14 mouse cellular contexts compared by ENCODE assay signal in the genomic region with DNA sequence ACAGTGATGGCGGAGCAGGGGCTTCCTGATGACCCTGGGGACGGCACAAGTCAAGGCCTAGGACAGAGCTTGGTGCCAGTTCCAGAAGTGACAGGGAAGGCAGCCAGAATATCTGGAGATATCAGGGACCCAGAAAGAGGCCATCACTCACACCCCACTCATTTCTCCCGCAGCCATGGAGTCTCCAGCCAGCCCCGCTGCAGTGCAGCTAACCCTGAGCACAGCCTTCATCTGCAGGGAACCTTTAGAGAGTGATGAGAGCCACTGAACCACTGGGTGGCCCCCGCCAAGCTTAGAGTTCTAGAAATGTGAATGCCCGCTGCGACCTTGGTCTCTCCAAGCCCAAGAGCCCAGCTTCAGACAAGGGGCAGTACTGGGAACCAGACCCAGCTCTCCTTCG. TPM values are rescaled to one million over a fixed set of nuclear protein-coding genes. Genes with fewer than 3 reads are reported as not detected.
DNase-seq lines count a peak whose midpoint lies in the region; ATAC-seq and TF ChIP-seq lines count a peak whose summit lies in the region.
"Had no signal": no experiment of that assay in that cellular context is flagged by ENCODE, and none has a peak within 500 bp of the region (broad histone marks: within the 10 kb centered on the region; RNA-seq: fewer than 3 reads in every experiment).

No protein-coding gene starts in this region.

- peaks cover 89% of the 10 kb centered on the region for H3K4me1 ChIP-seq in forebrain, embryonic 10.5 days
- H3K4me1 ChIP-seq in forebrain, embryonic 15.5 days, result peaks cover 31% of the 10 kb centered on the region
- H3K4me1 ChIP-seq in hindbrain, embryonic 10.5 days (replicated peaks), result peaks cover 93% of the 10 kb centered on the region
- peaks cover 33% of the 10 kb centered on the region for H3K4me1 ChIP-seq in hindbrain, embryonic 11.5 days (replicated peaks; ENCODE audit: control insufficient read depth, insufficient read depth, low read length)
- peaks cover 24% of the 10 kb centered on the region for H3K4me1 ChIP-seq in lung, postnatal 0 days (ENCODE audit: insufficient read depth, low read depth, low read length)
- H3K4me1 ChIP-seq in midbrain, embryonic 15.5 days, result peaks cover 57% of the 10 kb centered on the region

- no peaks in the 10 kb centered on the region for H3K9me3 ChIP-seq in forebrain, embryonic 10.5 days
- no peaks in the 10 kb centered on the region for H3K9me3 ChIP-seq in forebrain, embryonic 15.5 days
- H3K9me3 ChIP-seq in hindbrain, embryonic 10.5 days, result no peaks in the 10 kb centered on the region
- H3K9me3 ChIP-seq in hindbrain, embryonic 11.5 days (ENCODE audit: control insufficient read depth, low read length), result no peaks in the 10 kb centered on the region
- H3K9me3 ChIP-seq in lung, postnatal 0 days (ENCODE audit: low read length), result no peaks in the 10 kb centered on the region
- H3K9me3 ChIP-seq in midbrain, embryonic 15.5 days, result no peaks in the 10 kb centered on the region

- H3K36me3 ChIP-seq in forebrain, embryonic 10.5 days (replicated peaks), result peaks cover 16% of the 10 kb centered on the region
- H3K36me3 ChIP-seq in forebrain, embryonic 15.5 days, result no peaks in the 10 kb centered on the region
- H3K36me3 ChIP-seq in hindbrain, embryonic 10.5 days, result peaks cover 13% of the 10 kb centered on the region
- no peaks in the 10 kb centered on the region for H3K36me3 ChIP-seq in hindbrain, embryonic 11.5 days (ENCODE audit: control insufficient read depth, insufficient read depth, low read length)
- H3K36me3 ChIP-seq in lung, postnatal 0 days (ENCODE audit: insufficient read depth, low read length), result no peaks in the 10 kb centered on the region
- H3K36me3 ChIP-seq in midbrain, embryonic 15.5 days (replicated peaks), result no peaks in the 10 kb centered on the region

- no peak overlapping the region for H3K9ac ChIP-seq in forebrain, embryonic 15.5 days (replicated peaks)
- H3K9ac ChIP-seq in hindbrain, embryonic 11.5 days (ENCODE audit: low read depth, low read length), result no peak overlapping the region
- no peak overlapping the region for H3K9ac ChIP-seq in lung, postnatal 0 days (replicated peaks; ENCODE audit: low read depth)
- no peak overlapping the region for H3K9ac ChIP-seq in midbrain, embryonic 15.5 days

- no peaks in the 10 kb centered on the region for H3K27me3 ChIP-seq in forebrain, embryonic 10.5 days (ENCODE audit: poor library complexity, severe bottlenecking)
- H3K27me3 ChIP-seq in forebrain, embryonic 15.5 days, result no peaks in the 10 kb centered on the region
- H3K27me3 ChIP-seq in hindbrain, embryonic 10.5 days (ENCODE audit: insufficient read depth, poor library complexity, severe bottlenecking), result no peaks in the 10 kb centered on the region
- no peaks in the 10 kb centered on the region for H3K27me3 ChIP-seq in hindbrain, embryonic 11.5 days (ENCODE audit: control insufficient read depth, insufficient read depth, low read length)
- no peaks in the 10 kb centered on the region for H3K27me3 ChIP-seq in lung, postnatal 0 days (replicated peaks; ENCODE audit: insufficient read depth, low read length)
- no peaks in the 10 kb centered on the region for H3K27me3 ChIP-seq in midbrain, embryonic 15.5 days (replicated peaks)

- 0 out of 2 replicates have a peak overlapping the region, but pooled peaks have one; percentile 37 for H3K27ac ChIP-seq in forebrain, embryonic 10.5 days
- H3K27ac ChIP-seq in forebrain, embryonic 15.5 days (replicated peaks), result no peak overlapping the region
- peak overlapping the region; percentile 45; the same call in 1 of the 2 replicates for H3K27ac ChIP-seq in hindbrain, embryonic 10.5 days
- H3K27ac ChIP-seq in hindbrain, embryonic 11.5 days (ENCODE audit: low read depth, low read length), result no peak overlapping the region
- H3K27ac ChIP-seq in lung, postnatal 0 days (ENCODE audit: low read length), result no peak overlapping the region
- 0 out of 2 replicates have a peak overlapping the region, but pooled peaks have one; percentile 34 for H3K27ac ChIP-seq in midbrain, embryonic 15.5 days
- H3K27ac ChIP-seq: macrophage had no signal

- no peak for TF ChIP-seq EP300 in lung, postnatal 0 days (IDR thresholded peaks at IDR 0.05)

- no peak for ATAC-seq in forebrain, embryonic 15.5 days (replicated peaks)
- ATAC-seq in hindbrain, embryonic 11.5 days (ENCODE audit: low FRiP score), result no peak
- no peak for ATAC-seq in lung, postnatal 0 days
- no peak for ATAC-seq in midbrain, embryonic 15.5 days (replicated peaks)
- no peak for ATAC-seq in erythroid progenitor cell, adult 5-6 weeks (replicated peaks; ENCODE audit: low FRiP score, poor library complexity, severe bottlenecking)

- H3K4me2 ChIP-seq in forebrain, embryonic 15.5 days (replicated peaks), result no peak overlapping the region
- no peak overlapping the region for H3K4me2 ChIP-seq in hindbrain, embryonic 11.5 days (replicated peaks; ENCODE audit: low read depth, low read length)
- H3K4me2 ChIP-seq in lung, postnatal 0 days (replicated peaks; ENCODE audit: low read depth, low read length), result peak overlapping the region; percentile 25
- H3K4me2 ChIP-seq in midbrain, embryonic 15.5 days, result no peak overlapping the region

- no peak for DNase-seq in forebrain, embryonic 10.5 days (ENCODE audit: extremely low spot score, low spot score)
- DNase-seq in hindbrain, embryonic 10.5 days (ENCODE audit: low spot score), result no peak
- no peak for DNase-seq in hindbrain, embryonic 11.5 days (ENCODE audit: low spot score)
- no peak for DNase-seq in lung, postnatal 0 days (ENCODE audit: low spot score)
- DNase-seq in lung, adult 18-20 months, result no peak
- DNase-seq: cerebellum, adult 9-11 months; layer of hippocampus, adult 9-11 months; right cerebral cortex, postnatal 25 days; thymus, postnatal 14 days had no signal

- no peak overlapping the region for H3K4me3 ChIP-seq in forebrain, embryonic 10.5 days
- no peak overlapping the region for H3K4me3 ChIP-seq in forebrain, embryonic 15.5 days
- no peak overlapping the region for H3K4me3 ChIP-seq in hindbrain, embryonic 10.5 days
- no peak overlapping the region for H3K4me3 ChIP-seq in hindbrain, embryonic 11.5 days (ENCODE audit: low read depth, low read length)
- H3K4me3 ChIP-seq in lung, postnatal 0 days (ENCODE audit: low read depth, low read length), result no peak overlapping the region
- no peak overlapping the region for H3K4me3 ChIP-seq in midbrain, embryonic 15.5 days

- WGBS in forebrain, embryonic 10.5 days, result 94% methylated on average over 8 of the region's 8 CpGs
- 95% methylated on average over 8 of the region's 8 CpGs for WGBS in forebrain, embryonic 15.5 days
- 97% methylated on average over 8 of the region's 8 CpGs for WGBS in hindbrain, embryonic 10.5 days
- 97% methylated on average over 8 of the region's 8 CpGs for WGBS in hindbrain, embryonic 11.5 days
- 84% methylated on average over 8 of the region's 8 CpGs for WGBS in lung, postnatal 0 days
- WGBS in midbrain, embryonic 15.5 days, result 93% methylated on average over 8 of the region's 8 CpGs

- no peak for TF ChIP-seq CTCF in lung, postnatal 0 days (IDR thresholded peaks at IDR 0.05)

RNA-seq across cellular contexts. Expression of gene Ccdc85c, which starts 26.2 kb away (rescaled TPM):
- polyA plus RNA-seq in forebrain, embryonic 10.5 days (2016; fragmentation: Nextera tagmentation; extraction: Ambion mirVana), result 13.5 and 14.6 TPM in 2 replicates
- polyA plus RNA-seq in forebrain, embryonic 15.5 days (2015; fragmentation: Nextera tagmentation; extraction: Ambion mirVana), result 14.3 and 16.3 TPM in 2 replicates
- 14.3 and 16.0 TPM in 2 replicates for polyA plus RNA-seq in hindbrain, embryonic 10.5 days (2016; fragmentation: Nextera tagmentation; extraction: Ambion mirVana)
- 17.2 and 17.8 TPM in 2 replicates for polyA plus RNA-seq in hindbrain, embryonic 11.5 days (2014; fragmentation: Nextera tagmentation; extraction: Ambion mirVana)
- 4.1 and 4.5 TPM in 2 replicates for polyA plus RNA-seq in lung, postnatal 0 days (2015; fragmentation: Nextera tagmentation; extraction: Ambion mirVana)
- 15.3 and 15.8 TPM in 2 replicates for polyA plus RNA-seq in midbrain, embryonic 15.5 days (2015; fragmentation: Nextera tagmentation; extraction: Ambion mirVana)
- total RNA-seq in erythroid progenitor cell, adult 5-6 weeks (2015; ENCODE audit: low replicate concordance), result not detected in 2 replicates
- total RNA-seq in erythroid progenitor cell, adult 5-6 weeks (2017; ENCODE audit: low replicate concordance), result 0.64 and 6.3 TPM in 2 replicates

RNA-seq across cellular contexts. Expression of gene Hhipl1, which starts 57.1 kb away (rescaled TPM):
- 2.8 and 3.4 TPM in 2 replicates for polyA plus RNA-seq in forebrain, embryonic 10.5 days (2016; fragmentation: Nextera tagmentation; extraction: Ambion mirVana)
- polyA plus RNA-seq in forebrain, embryonic 15.5 days (2015; fragmentation: Nextera tagmentation; extraction: Ambion mirVana), result 1.8 and 1.9 TPM in 2 replicates
- 3.0 and 3.2 TPM in 2 replicates for polyA plus RNA-seq in hindbrain, embryonic 10.5 days (2016; fragmentation: Nextera tagmentation; extraction: Ambion mirVana)
- 1.2 and 1.8 TPM in 2 replicates for polyA plus RNA-seq in hindbrain, embryonic 11.5 days (2014; fragmentation: Nextera tagmentation; extraction: Ambion mirVana)
- polyA plus RNA-seq in lung, postnatal 0 days (2015; fragmentation: Nextera tagmentation; extraction: Ambion mirVana), result 0.35 and 0.57 TPM in 2 replicates
- polyA plus RNA-seq in midbrain, embryonic 15.5 days (2015; fragmentation: Nextera tagmentation; extraction: Ambion mirVana), result 2.7 and 2.8 TPM in 2 replicates
- total RNA-seq in erythroid progenitor cell, adult 5-6 weeks (2015; ENCODE audit: low replicate concordance), result not detected in 2 replicates
- total RNA-seq in erythroid progenitor cell, adult 5-6 weeks (2017; ENCODE audit: low replicate concordance), result not detected in 2 replicates
- total RNA-seq: hematopoietic stem cell, adult 5-6 weeks had no signal
- polyA plus RNA-seq: macrophage had no signal

Comparison
In these comparisons a context has a peak if more than half of its experiments do, and no peak if none do; other contexts are left out.
1. H3K27ac ChIP-seq: peak in forebrain, embryonic 10.5 days (single experiment), hindbrain, embryonic 10.5 days (single experiment) and midbrain, embryonic 15.5 days (single experiment); none in forebrain, embryonic 15.5 days (single experiment), hindbrain, embryonic 11.5 days (single experiment) and lung, postnatal 0 days (single experiment).